Mouse (Mus musculus) gastrocnemius, postnatal 4 days (tissue): ENCODE results near the gene Olfr134. TPM values are rescaled to one million over a fixed set of nuclear protein-coding genes. Genes with fewer than 3 reads are reported as not detected.
"Not testable (repeated sequence)": the region's sequence is repeated elsewhere in the genome, so short reads cannot be mapped to it uniquely, and the experiment has no call there.

Experiments
- DNase-seq, 2 experiments: peaks; one replicate each; pipeline ENCODE4 v3.0.0; 2021 to 2022; ENCODE audit warnings: low spot score in 2 of 2, mixed read lengths in 2 of 2
- long read RNA-seq, 2 experiments: library from polyadenylated mRNA; stranded (forward); transcript quantifications; one replicate each; pipeline ENCODE4 v2.0.0; 2021
- total RNA-seq, 2 experiments: library from RNA; stranded (reverse); gene quantifications; 2 replicates each; pipeline ENCODE4 v1.2.3; 2021

Gene Olfr134
- total RNA-seq: not detected
- long read RNA-seq, experiment 1: 0 reads
- long read RNA-seq, experiment 2: 0 reads

DNA sequence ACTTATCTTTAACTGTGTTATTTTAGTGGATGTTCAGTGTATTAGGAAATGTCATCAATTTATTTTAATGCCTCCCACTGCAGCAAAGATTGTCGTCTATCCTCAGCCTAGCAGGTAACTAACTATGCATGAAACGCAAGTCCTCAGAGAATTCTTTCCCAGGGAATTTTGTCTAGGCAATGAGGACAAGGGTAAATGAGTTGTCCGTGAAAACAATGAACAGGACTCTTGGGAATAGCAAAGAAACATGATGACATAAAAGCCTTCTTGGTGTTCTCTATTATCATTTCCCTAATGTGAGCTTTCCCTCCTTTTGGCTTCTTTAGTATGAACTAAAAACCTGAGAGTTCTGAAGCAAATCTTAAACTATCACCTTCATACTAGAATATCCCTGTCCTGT, at the start of gene Olfr134:
Olfr134 (plus strand) TSS at position 301 of the 400 bp plus-strand sequence.
- DNase-seq: no peak

DNA sequence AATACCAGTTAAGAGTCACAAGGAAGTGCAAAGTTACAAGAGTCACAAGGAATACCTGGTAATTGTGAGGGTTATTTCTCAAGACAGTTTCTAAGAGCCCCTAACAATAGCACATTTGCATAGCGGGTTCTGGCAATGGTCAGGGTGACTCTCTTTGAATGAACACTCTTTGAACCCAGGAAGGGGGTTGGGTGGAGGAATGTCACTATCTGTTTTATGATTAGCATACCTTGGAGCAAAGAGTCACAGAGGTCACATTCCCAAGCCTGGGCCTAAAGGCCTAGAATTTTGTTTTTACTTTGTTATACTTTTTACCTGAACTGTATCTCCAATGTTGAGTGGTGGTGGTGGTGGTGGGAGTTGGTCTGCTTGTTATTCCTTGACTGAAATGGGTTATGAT, 47.0 kb upstream of the Olfr134 start:
- DNase-seq: not testable (repeated sequence)

DNA sequence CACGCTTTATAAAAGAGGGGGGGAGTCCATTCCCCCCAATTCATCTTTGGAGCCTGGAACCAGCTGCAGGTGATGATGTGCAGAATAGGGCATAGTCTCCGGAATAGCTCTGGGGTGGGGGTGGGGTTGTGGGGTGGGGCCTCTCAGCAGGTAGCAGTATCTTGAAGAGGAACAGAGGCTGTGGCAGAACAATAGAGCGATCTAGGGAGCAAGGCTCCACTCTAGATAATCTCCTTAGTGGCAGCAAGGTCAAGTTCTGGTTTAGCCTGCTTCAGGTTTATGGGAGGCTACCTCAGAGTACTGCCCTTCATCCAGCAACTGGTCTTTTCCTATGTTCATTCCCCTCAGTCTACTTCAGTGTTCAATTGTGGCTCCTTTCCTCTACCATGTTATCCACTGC, 45.8 kb upstream of the Olfr134 start:
- not testable (repeated sequence) for DNase-seq

DNA sequence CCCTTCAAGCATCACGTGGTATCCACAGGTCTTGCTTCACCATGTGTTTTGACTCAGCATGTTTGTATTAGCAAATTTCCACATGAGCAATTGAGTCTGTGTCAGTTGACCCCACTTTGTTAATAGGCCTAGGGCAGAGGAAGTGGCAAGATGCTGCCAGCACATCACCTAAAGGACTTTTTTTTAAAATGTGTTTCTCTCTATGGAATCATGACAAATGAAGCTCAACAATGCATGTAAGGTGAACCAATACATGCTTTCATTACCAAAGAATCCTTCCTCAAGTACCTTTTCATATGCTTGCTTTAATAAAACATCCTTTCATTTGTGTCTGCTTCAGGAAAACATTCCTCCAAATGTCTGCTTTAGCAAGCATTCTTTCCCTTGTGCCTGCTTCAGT, 36.8 kb upstream of the Olfr134 start, which contains the start of gene Olfr132:
Olfr132 (minus strand) TSS at position 101 of the 400 bp plus-strand sequence.
- no peak for DNase-seq

DNA sequence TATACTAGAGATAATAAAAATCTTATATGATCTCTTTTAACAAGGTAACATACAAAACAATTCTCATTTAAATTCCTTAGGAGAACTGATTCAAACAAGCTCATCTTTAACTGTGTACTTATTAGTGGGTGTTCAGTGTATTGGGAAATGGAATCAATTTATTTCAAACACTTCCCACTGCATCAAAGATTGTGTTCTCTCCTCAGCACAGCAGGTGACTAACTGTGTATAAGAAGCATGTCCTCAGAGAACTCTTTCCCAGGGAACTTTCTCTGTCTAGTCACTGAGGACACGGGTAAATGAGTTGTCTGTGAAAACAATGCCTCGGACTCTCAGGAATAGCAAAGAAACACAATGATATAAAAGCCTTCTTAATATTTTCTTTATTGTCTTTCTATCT, 26.2 kb upstream of the Olfr134 start, which contains the start of gene Olfr133:
Olfr133 (plus strand) TSS at position 301 of the 400 bp plus-strand sequence.
- no peak for DNase-seq

DNA sequence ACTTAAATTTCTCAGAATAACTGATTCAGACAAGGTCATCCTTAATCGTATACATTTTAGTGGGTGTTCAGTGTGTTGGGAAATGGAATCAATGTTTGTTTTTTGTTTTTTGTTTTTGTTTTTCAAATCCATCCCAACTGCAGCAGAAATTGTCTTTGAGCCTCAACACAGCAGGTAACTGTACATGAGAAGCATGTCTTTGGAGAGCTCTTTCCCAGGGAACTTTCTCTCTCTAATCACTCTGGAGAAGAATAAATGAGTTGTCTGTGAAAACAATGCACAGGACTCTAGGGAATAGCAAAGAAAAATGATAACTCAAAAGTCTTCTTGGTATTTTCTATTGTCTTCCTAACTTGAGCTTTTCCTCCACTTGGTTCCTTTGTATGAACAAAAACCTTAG, 32.8 kb downstream of the Olfr134 start, which contains the start of gene Olfr135:
Olfr135 (plus strand) TSS at position 301 of the 400 bp plus-strand sequence.
- DNase-seq: no peak

Other genes starting within 250 kb of the Olfr134 start
- gene Olfr761, start 218.3 kb upstream of the Olfr134 start, total RNA-seq: not detected
- gene Olfr129, start 111.3 kb upstream of the Olfr134 start, total RNA-seq: not detected
- gene Olfr130, start 107.5 kb upstream of the Olfr134 start, total RNA-seq: not detected
- gene Olfr131, start 82.7 kb upstream of the Olfr134 start, total RNA-seq: not detected
- gene Olfr132, start 36.9 kb upstream of the Olfr134 start, total RNA-seq: not detected
- not detected for gene Olfr133, start 26.1 kb upstream of the Olfr134 start, total RNA-seq
- not detected for gene Olfr135, start 32.9 kb downstream of the Olfr134 start, total RNA-seq
- gene Olfr138, start 89.6 kb downstream of the Olfr134 start, total RNA-seq: not detected
- not detected for gene Olfr137, start 136.2 kb downstream of the Olfr134 start, total RNA-seq
- gene Olfr136, start 158.4 kb downstream of the Olfr134 start, total RNA-seq: not detected
- gene Esp36, start 248.8 kb downstream of the Olfr134 start, total RNA-seq: not detected